In the genomic region with DNA sequence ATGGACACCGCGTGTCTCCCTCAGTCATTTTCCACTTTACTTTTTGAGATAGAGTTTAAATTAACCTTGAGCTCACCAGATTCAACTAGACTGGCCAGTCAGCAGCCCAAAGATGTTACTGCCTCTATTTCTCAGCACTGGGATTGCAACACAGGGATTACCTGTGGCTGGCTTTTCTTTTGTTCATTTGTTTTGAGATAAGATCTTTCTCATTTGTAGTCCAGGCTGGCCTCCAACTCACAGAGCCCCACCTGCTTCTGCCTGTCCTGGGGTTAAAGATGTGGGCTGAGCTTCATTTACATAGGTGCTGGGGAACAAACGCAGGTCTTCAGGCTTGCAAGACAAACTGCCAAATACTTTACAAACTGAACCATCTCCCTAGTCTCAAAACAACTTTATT, we compare ENCODE assay signal across 25 mouse cellular contexts.
"Had no signal": no experiment of that assay in that cellular context is flagged by ENCODE, and none has a peak within 500 bp of the region (broad histone marks: within the 10 kb centered on the region; RNA-seq: fewer than 3 reads in every experiment).

No protein-coding gene starts in this region.

- H3K27me3 ChIP-seq: heart, embryonic 13.5 days; heart, embryonic 15.5 days; hindbrain, embryonic 13.5 days; hindbrain, embryonic 15.5 days; kidney, embryonic 15.5 days; limb, embryonic 13.5 days; limb, embryonic 15.5 days; liver, embryonic 12.5 days had no signal

- H3K9ac ChIP-seq: heart, embryonic 13.5 days; heart, embryonic 15.5 days; hindbrain, embryonic 13.5 days; hindbrain, embryonic 15.5 days; kidney, embryonic 15.5 days; limb, embryonic 13.5 days; limb, embryonic 15.5 days; liver, embryonic 12.5 days; liver, embryonic 14.5 days had no signal

- H3K4me3 ChIP-seq: heart, adult 2 months; heart, embryonic 13.5 days; heart, embryonic 15.5 days; hindbrain, embryonic 13.5 days; hindbrain, embryonic 15.5 days; kidney, embryonic 15.5 days; limb, embryonic 13.5 days; limb, embryonic 15.5 days; liver, embryonic 12.5 days had no signal

- DNase-seq: gastrocnemius, postnatal 10 days; gastrocnemius, postnatal 25 days; heart, adult 11 months; heart, adult 2 months; heart, postnatal 14 days; heart, postnatal 36 days; kidney, adult 11 months; kidney, adult 2 months; kidney, adult 9 months; kidney, postnatal 14 days; kidney, postnatal 36 days; layer of hippocampus, adult 9-11 months; layer of hippocampus, postnatal 36 days; left cerebral cortex, postnatal 4 days had no signal

- H3K4me1 ChIP-seq: heart, embryonic 15.5 days; hindbrain, embryonic 13.5 days; hindbrain, embryonic 15.5 days; kidney, embryonic 15.5 days; limb, embryonic 15.5 days; liver, embryonic 12.5 days had no signal

- H3K9me3 ChIP-seq: heart, embryonic 15.5 days; hindbrain, embryonic 13.5 days; hindbrain, embryonic 15.5 days; kidney, embryonic 15.5 days; limb, embryonic 15.5 days; liver, embryonic 12.5 days had no signal

- H3K27ac ChIP-seq: heart, adult 2 months; heart, embryonic 13.5 days; heart, embryonic 15.5 days; hindbrain, embryonic 13.5 days; hindbrain, embryonic 15.5 days; hindbrain, postnatal 0 days; kidney, embryonic 15.5 days; kidney, postnatal 0 days; limb, embryonic 13.5 days; limb, embryonic 15.5 days; liver, embryonic 12.5 days; liver, embryonic 14.5 days had no signal
